Mouse (Mus musculus): ENCODE data around the gene Grik4.

Gene Grik4

GRCm38 (mm10) chr9:42742385-42742784, 201.9 kb downstream of the Grik4 start:
- no peak for DNase-seq (ENCODE audit: low spot score)

- peak; percentile 33 for DNase-seq (ENCODE audit: low spot score)
Observed at GRCm38 (mm10) chr9:42736697-42737335, 207.5 kb downstream of the Grik4 start.

GRCm38 (mm10) chr9:42735086-42735485, 209.2 kb downstream of the Grik4 start:
- DNase-seq (ENCODE audit: low spot score), result no peak

- no peak for DNase-seq (ENCODE audit: low spot score)
Observed at GRCm38 (mm10) chr9:42732731-42733318, 211.5 kb downstream of the Grik4 start.

- DNase-seq (ENCODE audit: low spot score), result no peak
Observed at GRCm38 (mm10) chr9:42728472-42728871, 215.8 kb downstream of the Grik4 start.

GRCm38 (mm10) chr9:42727661-42728060, 216.6 kb downstream of the Grik4 start:
- no peak for DNase-seq (ENCODE audit: low spot score)

- no peak for DNase-seq (ENCODE audit: low spot score)
Observed at GRCm38 (mm10) chr9:42727186-42727585, 217.1 kb downstream of the Grik4 start.

GRCm38 (mm10) chr9:42724099-42724498, 220.2 kb downstream of the Grik4 start:
- DNase-seq (ENCODE audit: low spot score), result no peak

GRCm38 (mm10) chr9:42722501-42722900, 221.8 kb downstream of the Grik4 start:
- no peak for DNase-seq (ENCODE audit: low spot score)

GRCm38 (mm10) chr9:42721718-42722117, 222.6 kb downstream of the Grik4 start:
- no peak for DNase-seq (ENCODE audit: low spot score)

- no peak for DNase-seq (ENCODE audit: low spot score)
Observed at GRCm38 (mm10) chr9:42721146-42721545, 223.1 kb downstream of the Grik4 start.

- no peak for DNase-seq (ENCODE audit: low spot score)
Observed at GRCm38 (mm10) chr9:42713912-42714311, 230.4 kb downstream of the Grik4 start.

- DNase-seq (ENCODE audit: low spot score), result no peak
Observed at GRCm38 (mm10) chr9:42705848-42706247, 238.4 kb downstream of the Grik4 start.

GRCm38 (mm10) chr9:42703191-42703854, 241.0 kb downstream of the Grik4 start:
- peak; percentile 14 for DNase-seq (ENCODE audit: low spot score)

GRCm38 (mm10) chr9:42702231-42703132, 241.8 kb downstream of the Grik4 start:
- no peak for DNase-seq (ENCODE audit: low spot score)

GRCm38 (mm10) chr9:42701729-42702128, 242.6 kb downstream of the Grik4 start:
- DNase-seq (ENCODE audit: low spot score), result no peak

- DNase-seq (ENCODE audit: low spot score), result no peak
Observed at GRCm38 (mm10) chr9:42693024-42693423, 251.3 kb downstream of the Grik4 start.

GRCm38 (mm10) chr9:42688143-42688542, 256.1 kb downstream of the Grik4 start:
- peak; percentile 71 for DNase-seq (ENCODE audit: low spot score)

- no peak for DNase-seq (ENCODE audit: low spot score)
Observed at GRCm38 (mm10) chr9:42686104-42686503, 258.2 kb downstream of the Grik4 start.

- no peak for DNase-seq (ENCODE audit: low spot score)
Observed at GRCm38 (mm10) chr9:42674017-42674412, 270.3 kb downstream of the Grik4 start.

- peak; percentile 20 for DNase-seq (ENCODE audit: low spot score)
Observed at GRCm38 (mm10) chr9:42673385-42674016, 270.8 kb downstream of the Grik4 start.

GRCm38 (mm10) chr9:42672982-42673381, 271.3 kb downstream of the Grik4 start:
- no peak for DNase-seq (ENCODE audit: low spot score)
